Mouse (Mus musculus) monocyte, adult 2 months (primary cell): ENCODE data around the gene 1700056E22Rik.

ENCODE experiments used
- DNase-seq, 2 experiments: peaks; one replicate each; pipeline ENCODE4 v3.0.0; 2022; ENCODE audit warnings: low spot score in 2 of 2, low read depth in 1 of 2

The 1700056E22Rik gene

GRCm38 (mm10) chr1:184051824-184052223 is 17.7 kb upstream of the 1700056E22Rik start:
- no peak for DNase-seq

- DNase-seq: no peak
Measured at GRCm38 (mm10) chr1:184051286-184051685, 17.2 kb upstream of the 1700056E22Rik start.

GRCm38 (mm10) chr1:184048675-184049418 is 14.7 kb upstream of the 1700056E22Rik start:
- no peak for DNase-seq

- DNase-seq: no peak
Measured at GRCm38 (mm10) chr1:184047818-184048217, 13.7 kb upstream of the 1700056E22Rik start.

- DNase-seq: no peak
Measured at GRCm38 (mm10) chr1:184046070-184046677, 12.1 kb upstream of the 1700056E22Rik start.

- DNase-seq: no peak
Measured at GRCm38 (mm10) chr1:184043391-184043790, 9.3 kb upstream of the 1700056E22Rik start.

GRCm38 (mm10) chr1:184042745-184043144 is 8.6 kb upstream of the 1700056E22Rik start:
- no peak for DNase-seq

GRCm38 (mm10) chr1:184041778-184042573 is 7.9 kb upstream of the 1700056E22Rik start:
- no peak for DNase-seq

- no peak for DNase-seq
Measured at GRCm38 (mm10) chr1:184040906-184041305, 6.8 kb upstream of the 1700056E22Rik start.

GRCm38 (mm10) chr1:184040181-184040580 is 6.1 kb upstream of the 1700056E22Rik start:
- DNase-seq: no peak

- no peak for DNase-seq
Measured at GRCm38 (mm10) chr1:184039301-184039700, 5.2 kb upstream of the 1700056E22Rik start.

- DNase-seq: no peak
Measured at GRCm38 (mm10) chr1:184037802-184038201, 3.7 kb upstream of the 1700056E22Rik start.

- DNase-seq: no peak
Measured at GRCm38 (mm10) chr1:184035346-184035903, 1.3 kb upstream of the 1700056E22Rik start.

GRCm38 (mm10) chr1:184034741-184035181 is 660 bp upstream of the 1700056E22Rik start:
- no peak for DNase-seq

GRCm38 (mm10) chr1:184033390-184034010 is 601 bp downstream of the 1700056E22Rik start:
- peak; percentile 47 to 78 for DNase-seq

- DNase-seq: no peak
Measured at GRCm38 (mm10) chr1:184032682-184033389, 1.3 kb downstream of the 1700056E22Rik start.

GRCm38 (mm10) chr1:184030070-184030802 is 3.9 kb downstream of the 1700056E22Rik start:
- DNase-seq: no peak

- DNase-seq: no peak
Measured at GRCm38 (mm10) chr1:184027039-184027438, 7.1 kb downstream of the 1700056E22Rik start.

- DNase-seq: no peak
Measured at GRCm38 (mm10) chr1:184025079-184025478, 9.0 kb downstream of the 1700056E22Rik start.

GRCm38 (mm10) chr1:184024631-184025030 is 9.5 kb downstream of the 1700056E22Rik start:
- no peak for DNase-seq
